Mouse (Mus musculus): ENCODE measurements around the gene Abraxas2. TPM values are rescaled to one million over a fixed set of nuclear protein-coding genes. Genes with fewer than 3 reads are reported as not detected.
A peak's percentile ranks its signal among the peaks of the same experiment; 100 is the strongest.

Abraxas2 gene
- total and polyA plus RNA-seq, 3 experiments, result 30.1 to 31.1 TPM; not detected in 1

DNA sequence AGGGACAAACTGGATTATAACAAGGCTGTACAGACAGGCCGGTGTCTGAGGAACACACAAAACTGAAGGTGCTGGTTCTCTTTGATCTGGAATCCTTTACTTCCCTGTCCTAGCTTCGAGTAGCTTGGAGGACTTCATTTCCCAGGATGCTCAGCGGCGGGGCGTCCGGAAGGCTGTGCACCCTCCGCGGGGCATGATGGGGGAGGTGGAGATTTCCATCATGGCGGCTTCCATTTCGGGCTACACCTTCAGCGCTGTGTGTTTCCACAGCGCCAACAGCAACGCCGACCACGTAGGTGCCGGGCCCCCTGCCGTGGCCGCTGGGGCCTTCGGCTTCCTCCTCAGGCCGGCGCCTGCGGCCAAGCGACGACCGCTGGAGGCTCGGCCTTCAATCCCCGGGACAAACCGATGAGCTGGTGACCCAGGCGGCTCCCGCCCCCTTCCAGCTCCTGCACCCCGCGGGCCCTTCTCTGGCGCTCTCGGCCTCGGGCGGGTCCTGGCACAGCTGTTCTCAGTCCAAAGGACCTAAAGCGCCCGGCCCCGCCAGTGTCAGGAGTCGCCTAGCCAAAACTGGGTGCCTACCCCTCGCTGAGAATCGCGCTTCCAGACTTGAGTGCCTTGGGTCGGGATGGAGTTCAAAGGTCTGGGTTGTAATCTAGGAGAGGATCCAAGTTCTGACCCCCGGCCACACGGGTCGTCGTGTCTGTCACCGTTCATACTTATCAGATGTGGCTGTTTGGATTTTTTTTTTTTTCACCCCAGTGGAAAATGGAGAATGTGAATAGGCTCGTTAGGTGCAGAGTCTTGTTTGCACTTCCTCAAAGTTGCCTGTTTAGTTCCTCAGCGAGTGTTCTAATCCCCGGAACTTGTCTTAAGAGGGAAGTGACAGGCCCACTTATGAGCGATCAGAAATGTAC is at the start of gene Abraxas2 (continued):
- TF ChIP-seq RAD21 (IDR thresholded peaks at IDR 0.05; ENCODE audit: low read depth, low read length), result no peak
- TF ChIP-seq JUND (IDR thresholded peaks at IDR 0.05; ENCODE audit: low read depth, low read length), result no peak
- TF ChIP-seq ELF1 (IDR thresholded peaks at IDR 0.05; ENCODE audit: low read depth, low read length), result peak; percentile 96
- TF ChIP-seq GATA1 (IDR thresholded peaks at IDR 0.05; ENCODE audit: low read depth, low read length), result peak; percentile 48; the same call in 1 of the 2 replicates
- no peak for TF ChIP-seq EP300 (IDR thresholded peaks at IDR 0.05; ENCODE audit: low read depth in 1 of 2, low read length in 2 of 2)

DNA sequence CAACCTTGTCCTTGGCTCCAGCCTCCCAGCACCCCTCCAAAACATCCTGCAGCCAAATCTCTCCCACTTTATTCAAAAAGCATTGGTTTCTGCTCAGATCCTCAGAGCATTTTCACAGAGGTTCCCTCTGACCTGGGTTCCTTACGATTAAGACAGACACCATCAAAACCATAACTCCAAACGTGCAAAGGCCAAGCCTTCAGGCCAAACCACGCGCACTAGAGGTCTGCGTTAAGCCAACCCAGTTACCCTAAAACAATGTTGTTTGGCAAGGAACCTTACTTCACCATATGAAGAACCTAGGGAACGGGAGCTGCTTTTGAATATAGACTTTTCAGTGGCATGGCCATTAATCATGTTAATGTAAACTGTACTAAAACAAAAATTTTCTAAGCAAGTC is 49.3 kb upstream of the Abraxas2 start:
- no peak overlapping the region for H3K4me3 ChIP-seq (ENCODE audit: control insufficient read depth in 1 of 2, insufficient read depth in 1 of 2, low read depth in 2 of 2, low read length in 2 of 2)
- no peak overlapping the region for H3K27ac ChIP-seq (ENCODE audit: control insufficient read depth, low read depth, low read length)
- H3K27me3 ChIP-seq (ENCODE audit: control insufficient read depth in 1 of 2, insufficient read depth in 2 of 2, low read length in 2 of 2), result no peaks in the 10 kb centered on the region
- peaks cover 12 to 18% of the 10 kb centered on the region in 2 experiments for H3K4me1 ChIP-seq (ENCODE audit: control insufficient read depth in 1 of 2, insufficient read depth in 2 of 2, low read length in 2 of 2)
- peaks cover 50% of the 10 kb centered on the region for H3K79me2 ChIP-seq (ENCODE audit: control insufficient read depth, insufficient read depth, low read length, poor library complexity)
- DNase-seq (ENCODE audit: low read depth, low spot score), result no peak
- H3K9ac ChIP-seq (ENCODE audit: control insufficient read depth, low read depth, low read length, poor library complexity, severe bottlenecking), result no peak overlapping the region
- H3K36me3 ChIP-seq (ENCODE audit: control insufficient read depth in 1 of 2, insufficient read depth in 2 of 2, low read length in 2 of 2), result peaks cover 0 to 16% of the 10 kb centered on the region in 2 experiments; a peak in 2 of 4 replicates
- TF ChIP-seq ZMIZ1 (IDR thresholded peaks at IDR 0.05; ENCODE audit: low read depth, low read length) (no peak), TBP (IDR thresholded peaks at IDR 0.05; ENCODE audit: low read depth, low read length) (no peak), ETS1 (IDR thresholded peaks at IDR 0.05; ENCODE audit: low read depth, low read length) (no peak), GATA1 (IDR thresholded peaks at IDR 0.05; ENCODE audit: low read depth, low read length) (no peak), MAFK (IDR thresholded peaks at IDR 0.05; ENCODE audit: borderline replicate concordance, low read depth, low read length) (no peak), E2F4 (IDR thresholded peaks at IDR 0.05; ENCODE audit: borderline replicate concordance, low read depth, low read length) (no peak), USF2 (IDR thresholded peaks at IDR 0.05; ENCODE audit: borderline replicate concordance in 1 of 2, insufficient read depth in 1 of 2, low read depth in 1 of 2, low read length in 2 of 2) (no peak), NRF1 (IDR thresholded peaks at IDR 0.05; ENCODE audit: insufficient read depth, low read depth, low read length, poor library complexity, severe bottlenecking) (no peak), EP300 (IDR thresholded peaks at IDR 0.05; ENCODE audit: low read depth in 1 of 2, low read length in 2 of 2) (no peak), TCF12 (IDR thresholded peaks at IDR 0.05; ENCODE audit: low read depth, low read length) (no peak), UBTF (IDR thresholded peaks at IDR 0.05; ENCODE audit: borderline replicate concordance, insufficient read depth, low read depth, low read length) (no peak), USF1 (IDR thresholded peaks at IDR 0.05; ENCODE audit: low read depth, low read length) (no peak), CTCF (IDR thresholded peaks at IDR 0.05 in 2 of 3, conservative IDR thresholded peaks at IDR 0.05 in 1 of 3; ENCODE audit: control insufficient read depth in 1 of 3, insufficient read depth in 1 of 3, low read depth in 2 of 3, low read length in 3 of 3, poor library complexity in 1 of 3, severe bottlenecking in 1 of 3) (no peak), RCOR1 (IDR thresholded peaks at IDR 0.05; ENCODE audit: low read depth, low read length) (no peak), TAL1 (IDR thresholded peaks at IDR 0.05; ENCODE audit: low read length) (no peak), ELF1 (IDR thresholded peaks at IDR 0.05; ENCODE audit: low read depth, low read length) (no peak), CHD2 (IDR thresholded peaks at IDR 0.05; ENCODE audit: low read length) (no peak), MYC (IDR thresholded peaks at IDR 0.05; ENCODE audit: low read depth, low read length) (no peak)
- H3K9me3 ChIP-seq (replicated peaks; ENCODE audit: insufficient read depth, low read length), result no peaks in the 10 kb centered on the region
